Mouse (Mus musculus) kidney, adult 2 months (tissue): ENCODE results near the gene Magi1.

Experiments used
- CTCF ChIP-seq: fragments of 200-500 bp; conservative IDR thresholded peaks from 2 replicates; pipeline ENCODE4 v1.5.1; 2011; ENCODE audit warnings: low read depth, mild to moderate bottlenecking, control low read depth, low read length, moderate library complexity, mixed read lengths; ENCODE audit not compliant: insufficient read depth, insufficient read length
- POLR2A ChIP-seq: fragments of 200-500 bp; IDR thresholded peaks from one replicate; pipeline ENCODE4 v1.6.1; 2011; ENCODE audit warnings: low read depth, low read length, control low read depth

GRCm38 (mm10) chr6:94069421-94069820, 214.3 kb downstream of the Magi1 start:
- TF ChIP-seq CTCF (no peak), POLR2A (no peak)
